Mouse (Mus musculus): ENCODE data around the gene Plekho1.
"Not testable (repeated sequence)": the region's sequence is repeated elsewhere in the genome, so short reads cannot be mapped to it uniquely, and the experiment has no call there.

Plekho1 gene

GRCm38 (mm10) chr3:95980276-95980970, 15.4 kb downstream of the Plekho1 start:
- no peak for DNase-seq (ENCODE audit: low spot score in 2 of 2)

DNA sequence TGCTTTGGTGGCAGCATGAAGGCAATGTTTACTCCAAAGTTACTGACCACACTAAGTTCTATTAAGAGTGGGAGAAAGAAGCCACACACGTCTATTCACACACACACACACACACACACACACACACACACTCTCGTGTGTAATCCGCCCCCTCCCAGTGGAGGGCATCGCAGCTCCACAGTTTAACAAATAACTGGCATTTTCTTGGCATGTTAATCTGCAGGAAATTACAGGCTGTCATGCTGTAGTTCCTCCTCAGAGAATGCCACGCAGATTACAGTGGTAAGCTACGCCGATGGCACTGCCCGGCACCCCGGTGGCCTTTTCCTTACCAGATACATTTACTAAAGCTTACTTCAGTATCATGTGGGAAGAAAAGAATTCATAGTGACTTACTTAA, 17.5 kb downstream of the Plekho1 start:
- DNase-seq (ENCODE audit: low spot score in 2 of 2) = no peak

GRCm38 (mm10) chr3:95977587-95977986, 18.2 kb downstream of the Plekho1 start:
- DNase-seq (ENCODE audit: low spot score in 2 of 2) = not testable (repeated sequence)

- DNase-seq (ENCODE audit: low spot score in 2 of 2) = no peak
Observed at GRCm38 (mm10) chr3:95977079-95977478, 18.7 kb downstream of the Plekho1 start.

DNA sequence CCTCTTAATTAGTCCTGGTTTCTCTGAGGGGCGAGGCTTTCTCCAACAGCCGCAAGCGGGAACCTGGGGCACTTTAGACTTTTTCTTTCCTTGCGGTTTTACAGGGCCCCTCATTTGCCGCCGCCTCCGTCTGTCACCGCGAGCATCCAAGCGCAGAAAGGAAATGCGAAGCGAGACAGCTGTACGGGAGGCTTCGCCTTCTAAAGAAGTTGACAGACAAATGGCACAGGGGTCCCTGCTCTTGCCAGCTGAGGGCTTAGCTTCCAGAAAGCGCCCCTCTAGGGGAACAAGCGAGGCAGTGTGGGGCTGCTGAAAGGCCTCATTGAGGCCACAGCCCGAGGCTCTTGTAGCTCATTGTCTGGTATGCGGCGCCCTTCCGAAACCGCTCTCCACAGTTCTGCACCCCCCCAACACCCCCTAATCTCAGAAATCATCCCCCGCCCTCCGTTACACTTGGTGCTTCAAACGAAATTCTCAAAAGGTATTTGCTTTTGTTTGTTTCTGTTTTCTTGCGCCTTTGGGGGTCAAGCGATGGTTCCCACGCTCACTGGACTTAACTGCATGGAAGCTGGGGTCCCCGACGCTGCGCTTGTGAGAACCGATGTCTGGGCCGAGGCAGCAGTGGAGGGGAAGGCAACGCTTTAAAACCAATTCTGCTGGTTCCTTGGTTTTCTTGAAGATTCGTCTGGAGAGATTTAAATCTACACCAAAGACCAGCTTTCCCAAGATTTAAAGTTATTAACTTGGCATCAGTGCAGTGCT, 22.7 kb downstream of the Plekho1 start:
- no peak for DNase-seq (ENCODE audit: low spot score in 2 of 2)

DNA sequence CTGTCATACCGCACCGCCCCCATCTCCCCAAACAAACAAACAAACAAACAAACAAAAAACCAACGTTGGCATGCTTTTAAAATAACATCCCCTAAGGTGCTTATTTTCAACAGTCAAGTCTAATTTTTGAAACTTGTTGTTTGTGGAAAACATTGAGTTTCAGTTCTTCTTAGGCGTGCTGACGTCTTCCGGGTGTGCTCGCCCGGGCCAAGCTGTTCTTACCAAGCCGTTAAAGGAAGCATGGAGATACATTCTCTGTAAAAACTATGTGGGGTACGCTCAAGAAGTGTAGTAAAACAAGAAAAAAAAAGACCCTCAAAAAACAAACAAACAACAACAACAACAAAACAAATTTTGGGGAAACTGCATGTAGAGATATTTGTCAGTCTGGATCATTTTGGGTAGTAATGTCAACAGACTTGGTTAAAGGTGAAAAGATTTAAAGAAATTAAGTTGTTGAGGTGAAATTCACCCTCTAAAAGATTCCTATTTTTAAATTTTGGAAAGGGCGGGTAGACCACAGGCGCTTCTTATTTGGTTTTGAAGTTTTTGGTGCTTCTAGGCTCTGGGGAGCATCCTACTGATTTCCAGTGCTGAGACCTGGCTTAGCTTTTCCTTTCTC, 23.4 kb downstream of the Plekho1 start:
- no peak for DNase-seq (ENCODE audit: low spot score in 2 of 2)

DNA sequence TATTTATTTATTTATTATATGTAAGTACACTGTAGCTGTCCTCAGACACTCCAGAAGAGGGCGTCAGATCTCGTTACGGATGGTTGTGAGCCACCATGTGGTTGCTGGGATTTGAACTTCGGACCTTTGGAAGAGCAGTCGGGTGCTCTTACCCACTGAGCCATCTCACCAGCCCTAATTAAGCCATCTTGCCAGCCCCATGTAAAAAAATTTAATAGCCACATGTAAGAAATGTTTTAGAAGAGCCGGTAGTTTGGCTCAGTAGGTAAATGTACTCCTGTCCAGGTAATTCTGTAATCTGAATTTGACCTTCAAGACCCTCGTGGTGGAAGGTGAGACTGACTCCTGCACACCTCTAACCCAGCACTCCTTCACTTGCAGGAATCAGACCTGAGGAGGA, 25.1 kb downstream of the Plekho1 start:
- DNase-seq (ENCODE audit: low spot score in 2 of 2) = not testable (repeated sequence)

- no peak for DNase-seq (ENCODE audit: low spot score in 2 of 2)
Observed at GRCm38 (mm10) chr3:95969277-95969676, 26.5 kb downstream of the Plekho1 start.

- no peak for DNase-seq (ENCODE audit: low spot score in 2 of 2)
Observed at GRCm38 (mm10) chr3:95965518-95966451, 30.0 kb downstream of the Plekho1 start.

GRCm38 (mm10) chr3:95963681-95964080, 32.1 kb downstream of the Plekho1 start:
- no peak for DNase-seq (ENCODE audit: low spot score in 2 of 2)

DNA sequence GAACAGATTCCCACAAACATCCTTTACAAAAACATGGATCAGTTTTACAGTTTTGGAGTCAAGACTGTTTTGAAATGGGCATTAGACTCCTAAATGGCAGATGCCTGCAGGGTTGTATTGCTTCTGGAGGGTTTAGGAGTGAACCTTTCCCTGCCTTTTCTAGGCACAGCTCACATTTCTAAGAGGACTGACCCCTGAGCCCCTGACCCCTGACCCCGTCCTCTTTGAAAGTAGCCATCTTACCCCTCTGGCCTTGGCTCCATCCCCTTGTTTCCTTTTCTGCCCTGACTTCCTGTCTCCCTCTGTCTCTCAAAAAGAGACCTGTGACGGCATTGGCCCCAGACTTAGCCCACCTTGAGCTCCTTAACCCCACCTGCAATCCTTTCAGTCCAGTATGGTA, 32.6 kb downstream of the Plekho1 start:
- DNase-seq (ENCODE audit: low spot score in 2 of 2) = no peak

DNA sequence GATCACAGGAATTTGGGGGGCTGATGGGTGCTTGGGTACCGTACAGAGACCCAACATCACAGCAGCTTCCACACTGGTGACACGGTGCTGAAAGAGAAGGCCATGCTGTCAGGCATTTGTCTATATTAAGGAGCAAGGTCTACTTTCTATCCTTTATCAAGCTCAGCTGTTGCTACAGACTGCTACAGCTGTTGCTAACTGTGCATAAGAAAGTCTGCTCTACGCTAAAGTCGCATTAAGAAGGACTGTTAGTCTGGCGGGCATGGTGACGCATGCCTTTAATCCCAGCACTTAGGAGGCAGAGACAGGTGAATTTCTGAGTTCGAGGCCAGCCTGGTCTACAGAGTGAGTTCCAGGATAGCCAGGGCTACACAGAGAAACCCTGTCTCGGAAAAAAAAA, 33.6 kb downstream of the Plekho1 start:
- DNase-seq (ENCODE audit: low spot score in 2 of 2) = not testable (repeated sequence)

DNA sequence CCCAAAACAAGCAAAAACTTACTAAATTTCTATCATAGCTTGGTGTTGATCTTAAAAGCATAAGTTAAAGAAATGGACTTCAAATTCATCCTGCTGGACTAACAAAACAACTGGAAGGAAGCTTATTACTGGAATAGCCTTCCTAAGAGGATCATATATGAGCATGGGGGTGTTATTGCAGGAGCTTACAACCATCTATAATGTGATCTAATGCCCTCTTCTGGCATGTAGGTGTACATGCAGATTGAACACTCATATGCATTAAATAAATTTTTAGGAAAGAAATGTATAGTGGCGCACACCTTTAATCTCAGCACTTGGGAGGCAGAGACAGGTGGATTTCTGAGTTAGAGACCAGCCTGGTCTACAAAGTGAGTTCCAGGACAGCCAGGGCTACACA, 36.0 kb downstream of the Plekho1 start:
- no peak for DNase-seq (ENCODE audit: low spot score in 2 of 2)

DNA sequence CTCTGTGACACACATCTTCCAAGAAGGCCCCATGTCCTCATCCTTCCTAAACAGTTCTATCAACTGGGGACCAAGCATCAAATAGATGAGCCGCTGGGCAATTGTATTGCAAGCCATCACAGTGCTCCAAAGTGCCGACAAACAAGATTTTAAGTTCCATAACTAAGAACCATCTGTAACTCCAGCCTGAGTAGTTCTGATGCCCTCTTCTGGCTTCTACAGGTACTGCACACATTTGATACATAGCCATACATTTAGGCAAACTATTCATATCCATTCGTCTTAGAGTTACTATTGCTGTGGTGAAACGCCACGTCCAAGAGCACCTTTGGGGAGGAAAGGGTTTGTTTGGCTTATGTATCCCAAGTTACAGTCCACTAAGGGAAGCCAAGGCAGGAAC, 36.7 kb downstream of the Plekho1 start:
- DNase-seq (ENCODE audit: low spot score in 2 of 2) = no peak

DNA sequence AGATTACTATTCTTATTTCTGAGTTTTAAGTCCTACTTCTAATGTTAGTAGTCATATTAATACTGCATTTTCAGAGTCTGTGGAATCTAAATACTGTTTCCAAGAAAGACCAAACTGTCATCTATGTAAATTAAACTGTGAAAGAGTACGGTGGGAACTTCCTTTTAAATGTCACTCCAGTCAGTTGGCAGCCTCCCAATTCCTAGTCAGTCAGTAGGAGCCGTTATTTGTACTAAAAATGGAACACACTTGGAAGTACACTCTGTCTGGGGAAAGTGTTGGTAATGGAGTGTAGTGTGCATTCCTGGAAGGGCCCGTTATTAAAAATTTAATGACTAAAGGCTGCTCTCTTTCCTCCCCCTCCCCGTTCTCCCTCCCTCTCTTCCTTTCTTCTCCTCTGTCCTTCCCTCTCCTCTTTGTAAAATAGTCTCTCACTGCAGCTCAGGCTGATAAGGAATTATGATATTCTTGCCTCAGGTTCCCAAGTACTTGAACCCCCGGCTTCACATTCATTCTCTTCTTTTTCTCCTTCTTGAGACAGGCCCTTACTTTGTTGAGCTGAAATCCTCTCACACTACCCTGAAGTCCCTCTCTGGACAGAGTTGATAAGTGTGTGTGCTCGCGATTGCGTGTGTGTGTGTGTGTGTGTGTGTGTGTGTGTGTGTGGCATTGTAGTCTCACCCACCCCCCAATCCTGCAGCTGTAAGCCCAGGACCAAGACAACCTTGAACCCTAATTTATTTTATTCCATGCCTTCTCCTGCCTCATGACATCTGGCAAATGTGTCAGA, 38.2 kb downstream of the Plekho1 start:
- no peak for DNase-seq (ENCODE audit: low spot score in 2 of 2)

DNA sequence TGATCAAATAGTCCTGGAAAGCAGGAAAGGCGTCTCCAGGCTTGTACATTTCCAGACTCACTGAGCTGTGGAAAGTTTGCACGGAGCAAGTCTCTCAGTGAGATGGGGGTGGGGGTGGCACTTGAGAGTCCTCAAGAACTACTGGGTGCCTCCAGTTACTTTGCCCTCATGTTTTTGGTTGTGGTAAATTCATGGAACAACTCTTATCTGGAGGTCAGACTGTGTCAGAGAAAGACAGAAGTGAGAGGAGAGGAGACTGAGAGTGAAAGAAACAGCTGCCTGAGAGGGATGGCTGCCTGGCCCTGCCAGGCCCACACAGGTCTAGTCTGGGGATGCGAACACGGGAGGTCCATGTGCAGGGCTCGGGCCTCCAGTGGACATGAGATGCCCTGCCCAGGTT, 40.5 kb downstream of the Plekho1 start:
- no peak for DNase-seq (ENCODE audit: low spot score in 2 of 2)

GRCm38 (mm10) chr3:95954648-95955173, 41.1 kb downstream of the Plekho1 start:
- DNase-seq (ENCODE audit: low spot score in 2 of 2) = not testable (repeated sequence)

GRCm38 (mm10) chr3:95953522-95953921, 42.3 kb downstream of the Plekho1 start:
- DNase-seq (ENCODE audit: low spot score in 2 of 2) = no peak

DNA sequence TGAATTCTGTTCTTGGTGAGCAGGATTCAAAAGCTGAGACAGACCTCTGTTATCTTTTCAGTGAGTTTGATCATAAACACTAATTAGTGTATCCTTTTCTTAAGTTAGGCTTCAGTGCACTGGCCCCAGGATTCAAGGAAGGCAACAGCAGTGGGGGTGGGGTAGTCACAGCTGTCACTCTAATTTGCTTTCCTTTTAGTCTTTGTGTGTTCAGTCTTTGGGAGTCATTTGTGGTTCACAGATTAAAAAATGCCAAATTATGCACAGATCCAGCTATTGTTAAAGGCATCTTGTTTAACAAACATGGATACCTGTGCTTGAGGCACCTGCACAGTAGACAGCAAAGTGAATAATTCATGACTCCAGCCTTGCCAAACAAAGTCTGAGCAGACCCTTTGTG, 42.8 kb downstream of the Plekho1 start:
- DNase-seq (ENCODE audit: low spot score in 2 of 2) = no peak

DNA sequence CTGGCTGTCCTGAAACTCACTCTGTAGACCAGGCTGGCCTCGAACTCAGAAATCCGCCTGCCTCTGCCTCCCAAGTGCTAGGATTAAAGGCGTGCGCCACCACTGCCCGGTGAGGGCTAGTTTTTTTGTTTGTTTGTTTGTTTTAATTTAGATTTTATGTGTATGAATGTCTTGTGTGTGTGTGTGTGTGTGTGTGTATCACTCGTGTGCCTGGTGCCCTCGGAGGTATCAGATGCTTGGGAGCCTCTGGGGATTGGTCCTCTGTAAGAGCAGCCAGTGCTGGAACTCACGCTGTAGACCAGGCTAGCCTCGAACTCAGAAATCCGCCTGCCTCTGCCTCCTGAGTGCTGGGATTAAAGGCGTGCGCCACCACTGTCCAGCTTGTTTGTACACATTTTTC, 44.2 kb downstream of the Plekho1 start:
- not testable (repeated sequence) for DNase-seq (ENCODE audit: low spot score in 2 of 2)

All from frontal cortex, postnatal 25 days (tissue).